Mouse (Mus musculus): Measurements from ENCODE around the gene Kdm5a.

Gene Kdm5a

GRCm38 (mm10) chr6:120442171-120442749 is 78.3 kb downstream of the Kdm5a start:
- no peak for DNase-seq (ENCODE audit: low read depth, low spot score)

GRCm38 (mm10) chr6:120443363-120444355 is 79.7 kb downstream of the Kdm5a start:
- DNase-seq (ENCODE audit: low read depth, low spot score): peak; percentile 49

GRCm38 (mm10) chr6:120450208-120450607 is 86.3 kb downstream of the Kdm5a start:
- no peak for DNase-seq (ENCODE audit: low read depth, low spot score)

- no peak for DNase-seq (ENCODE audit: low read depth, low spot score)
These were observed 88.6 kb downstream of the Kdm5a start for GRCm38 (mm10) chr6:120452384-120453102.

- peak; percentile 42 for DNase-seq (ENCODE audit: low read depth, low spot score)
These were observed 89.2 kb downstream of the Kdm5a start for GRCm38 (mm10) chr6:120453103-120453445.

GRCm38 (mm10) chr6:120453556-120453955 is 89.6 kb downstream of the Kdm5a start:
- no peak for DNase-seq (ENCODE audit: low read depth, low spot score)

GRCm38 (mm10) chr6:120454627-120455077 is 90.7 kb downstream of the Kdm5a start:
- no peak for DNase-seq (ENCODE audit: low read depth, low spot score)

GRCm38 (mm10) chr6:120457074-120457473 is 93.2 kb downstream of the Kdm5a start:
- DNase-seq (ENCODE audit: low read depth, low spot score): no peak

- no peak for DNase-seq (ENCODE audit: low read depth, low spot score)
These were observed 93.8 kb downstream of the Kdm5a start for GRCm38 (mm10) chr6:120457751-120458150.

- DNase-seq (ENCODE audit: low read depth, low spot score): no peak
These were observed 97.3 kb downstream of the Kdm5a start for GRCm38 (mm10) chr6:120461217-120461616.

GRCm38 (mm10) chr6:120462251-120462650 is 98.3 kb downstream of the Kdm5a start:
- no peak for DNase-seq (ENCODE audit: low read depth, low spot score)

- peak; percentile 67 for DNase-seq (ENCODE audit: low read depth, low spot score)
These were observed 99.4 kb downstream of the Kdm5a start, which contains the start of gene Il17ra for GRCm38 (mm10) chr6:120463086-120463871. Gene Il17ra (plus strand): TSS chr6:120463247.

GRCm38 (mm10) chr6:120463884-120464283 is 100.0 kb downstream of the Kdm5a start:
- DNase-seq (ENCODE audit: low read depth, low spot score): no peak

- no peak for DNase-seq (ENCODE audit: low read depth, low spot score)
These were observed 100.5 kb downstream of the Kdm5a start for GRCm38 (mm10) chr6:120464406-120464939.

- DNase-seq (ENCODE audit: low read depth, low spot score): no peak
These were observed 101.5 kb downstream of the Kdm5a start for GRCm38 (mm10) chr6:120465393-120465792.

- peak; percentile 59 for DNase-seq (ENCODE audit: low read depth, low spot score)
These were observed 102.8 kb downstream of the Kdm5a start for GRCm38 (mm10) chr6:120466609-120467329.

- no peak for DNase-seq (ENCODE audit: low read depth, low spot score)
These were observed 104.3 kb downstream of the Kdm5a start for GRCm38 (mm10) chr6:120468259-120468658.

GRCm38 (mm10) chr6:120469268-120469667 is 105.3 kb downstream of the Kdm5a start:
- no peak for DNase-seq (ENCODE audit: low read depth, low spot score)

- no peak for DNase-seq (ENCODE audit: low read depth, low spot score)
These were observed 105.8 kb downstream of the Kdm5a start for GRCm38 (mm10) chr6:120469770-120470169.

- no peak for DNase-seq (ENCODE audit: low read depth, low spot score)
These were observed 106.7 kb downstream of the Kdm5a start for GRCm38 (mm10) chr6:120470666-120471065.

All from brain, adult 2 months (tissue).